Mouse (Mus musculus) liver, postnatal 0 days (tissue): ENCODE measurements around the gene Stx2. TPM values are rescaled to one million over a fixed set of nuclear protein-coding genes. Genes with fewer than 3 reads are reported as not detected.
"Not testable (repeated sequence)": the region's sequence is repeated elsewhere in the genome, so short reads cannot be mapped to it uniquely, and the experiment has no call there.

Source experiments
- ATAC-seq: fragments of 200-750 bp; cut with Nextera tagmentation; 2 replicates; pipeline ENCODE4 v1.8.0; 2017; ENCODE audit warnings: mild to moderate bottlenecking, moderate library complexity
- DNase-seq: peaks from one replicate; pipeline ENCODE4 v3.0.0-alpha.2; 2016
- H3K27ac ChIP-seq: fragments of 300-500 bp; sonication (generic); 2 replicates; pipeline ENCODE4 v1.5.1; 2014; ENCODE audit warnings: antibody characterized with exemption, moderate library complexity, mild to moderate bottlenecking, low read depth
- H3K27me3 ChIP-seq: fragments of 300-500 bp; sonication (generic); 2 replicates; pipeline ENCODE4 v1.6.1; 2014; ENCODE audit warnings: low read length, control low read depth, mixed read lengths; ENCODE audit not compliant: insufficient read depth
- H3K36me3 ChIP-seq: fragments of 300-500 bp; sonication (generic); replicated peaks from 2 replicates; pipeline ENCODE4 v1.6.1; 2014; ENCODE audit warnings: mild to moderate bottlenecking, control low read depth, low read length, moderate library complexity, mixed read lengths; ENCODE audit not compliant: insufficient read depth
- H3K4me1 ChIP-seq: fragments of 300-500 bp; sonication (generic); 2 replicates; pipeline ENCODE4 v1.6.1; 2014; ENCODE audit warnings: antibody characterized with exemption, mild to moderate bottlenecking, control low read depth; ENCODE audit not compliant: insufficient read depth
- H3K4me2 ChIP-seq: fragments of 300-500 bp; sonication (generic); 2 replicates; pipeline ENCODE4 v1.6.1; 2014; ENCODE audit warnings: low read depth, mild to moderate bottlenecking, low read length, moderate library complexity, mixed read lengths
- H3K4me3 ChIP-seq: fragments of 300-500 bp; sonication (generic); 2 replicates; pipeline ENCODE4 v1.5.1; 2014; ENCODE audit warnings: low read depth, low read length
- H3K9ac ChIP-seq: fragments of 300-500 bp; sonication (generic); replicated peaks from 2 replicates; pipeline ENCODE4 v1.6.1; 2014; ENCODE audit warnings: mild to moderate bottlenecking, moderate library complexity
- H3K9me3 ChIP-seq: fragments of 300-500 bp; sonication (generic); 2 replicates; pipeline ENCODE4 v1.6.1; 2016; ENCODE audit warnings: mild to moderate bottlenecking, control low read depth, low read length, mixed read lengths
- CTCF ChIP-seq: sonication (generic); IDR thresholded peaks from 2 replicates; pipeline ENCODE4 v1.5.1; 2016; ENCODE audit warnings: antibody characterized with exemption, low read depth
- EP300 ChIP-seq: IDR thresholded peaks from 2 replicates; pipeline ENCODE4 v1.6.1; 2016; ENCODE audit warnings: antibody characterized with exemption, low read depth, mild to moderate bottlenecking
- WGBS: fragments of 180-500 bp; shearing (Covaris S2); extraction: QIAGEN DNeasy Blood & Tissue Kit; methylation state at CpG from one replicate; pipeline ENCODE4 v1.1.7; 2014; ENCODE audit not compliant: insufficient replicate concordance; 5-methylcytosine and 5-hydroxymethylcytosine counted together
- polyA plus RNA-seq: library from polyadenylated mRNA; unstranded; fragments of >200 nt; fragmentation: Nextera tagmentation; extraction: Ambion mirVana; gene quantifications from 2 replicates; pipeline ENCODE4 v1.2.1, GENCODE M21; 2015

Gene Stx2
- polyA plus RNA-seq, 1 experiment from 2014 or later = 35.6 TPM

GRCm38 (mm10) chr5:128970878-128971277 is 37.5 kb downstream of the Stx2 start:
- H3K9ac ChIP-seq = no peak overlapping the region
- no peak overlapping the region for H3K27ac ChIP-seq
- no peak overlapping the region for H3K4me3 ChIP-seq
- H3K4me2 ChIP-seq = no peak overlapping the region
- H3K9me3 ChIP-seq = peaks cover 3% of the 10 kb centered on the region; the same call in 1 of the 2 replicates
- H3K27me3 ChIP-seq = no peaks in the 10 kb centered on the region
- no peaks in the 10 kb centered on the region for H3K4me1 ChIP-seq
- ATAC-seq (no peak), DNase-seq (no peak)
- H3K36me3 ChIP-seq = no peaks in the 10 kb centered on the region
- 59% methylated on average over 10 of the region's 10 CpGs for WGBS
- no peak for TF ChIP-seq CTCF
- TF ChIP-seq EP300 = no peak

- no peak overlapping the region for H3K27ac ChIP-seq
- TF ChIP-seq CTCF = no peak
- no peaks in the 10 kb centered on the region for H3K4me1 ChIP-seq
- H3K27me3 ChIP-seq = no peaks in the 10 kb centered on the region
- H3K4me3 ChIP-seq = no peak overlapping the region
- H3K4me2 ChIP-seq = no peak overlapping the region
- no peak for ATAC-seq
- no peak for DNase-seq
- peaks cover 12% of the 10 kb centered on the region for H3K9me3 ChIP-seq
- WGBS = 53% methylated on average over 4 of the region's 4 CpGs
- no peak overlapping the region for H3K9ac ChIP-seq
- no peaks in the 10 kb centered on the region for H3K36me3 ChIP-seq
These were observed 44.0 kb downstream of the Stx2 start for GRCm38 (mm10) chr5:128964353-128964752.

GRCm38 (mm10) chr5:128958916-128959315 is 49.5 kb downstream of the Stx2 start:
- Histone ChIP-seq H3K4me1 (no peaks in the 10 kb centered on the region), H3K9me3 (peaks cover 8% of the 10 kb centered on the region), H3K4me2 (no peak overlapping the region), H3K4me3 (no peak overlapping the region), H3K9ac (no peak overlapping the region), H3K27ac (no peak overlapping the region), H3K36me3 (no peaks in the 10 kb centered on the region), H3K27me3 (no peaks in the 10 kb centered on the region)
- 85% methylated on average over 3 of the region's 3 CpGs for WGBS
- no peak for ATAC-seq
- TF ChIP-seq CTCF (no peak), EP300 (no peak)
- no peak for DNase-seq

- 85% methylated on average over 5 of the region's 5 CpGs for WGBS
- H3K9me3 ChIP-seq, H3K4me1 ChIP-seq, H3K4me2 ChIP-seq, H3K4me3 ChIP-seq, H3K9ac ChIP-seq, H3K36me3 ChIP-seq, DNase-seq, H3K27ac ChIP-seq, ATAC-seq, H3K27me3 ChIP-seq: not testable (repeated sequence)
- TF ChIP-seq CTCF = peak; percentile 56
These were observed 54.0 kb downstream of the Stx2 start for GRCm38 (mm10) chr5:128954371-128954770.

- ATAC-seq (no peak), DNase-seq (no peak)
- WGBS = 14% methylated on average over 16 of the region's 17 CpGs
- no peaks in the 10 kb centered on the region for H3K4me1 ChIP-seq
- peaks cover 4% of the 10 kb centered on the region; the same call in 1 of the 2 replicates for H3K27me3 ChIP-seq
- no peaks in the 10 kb centered on the region for H3K9me3 ChIP-seq
- H3K27ac ChIP-seq = no peak within 1 kb of the TSS
- H3K9ac ChIP-seq = no peak within 1 kb of the TSS
- no peak within 1 kb of the TSS for H3K4me3 ChIP-seq
- H3K4me2 ChIP-seq = no peak within 1 kb of the TSS
- no peaks in the 10 kb centered on the region for H3K36me3 ChIP-seq
- no peak for TF ChIP-seq CTCF
- TF ChIP-seq EP300 = no peak
These were observed 54.9 kb downstream of the Stx2 start, which contains the start of gene Rimbp2 for GRCm38 (mm10) chr5:128953278-128954070. Gene Rimbp2, minus strand, starts transcription at chr5:128953486.

- Histone ChIP-seq H3K9ac (no peak overlapping the region), H3K27ac (no peak overlapping the region), H3K4me1 (no peaks in the 10 kb centered on the region), H3K9me3 (no peaks in the 10 kb centered on the region), H3K27me3 (peaks cover 4% of the 10 kb centered on the region; the same call in 1 of the 2 replicates), H3K36me3 (no peaks in the 10 kb centered on the region), H3K4me2 (no peak overlapping the region), H3K4me3 (no peak overlapping the region)
- no peak for ATAC-seq
- TF ChIP-seq EP300 (no peak), CTCF (no peak)
- 2% methylated on average over 34 of the region's 35 CpGs for WGBS
- DNase-seq = no peak
These were observed 55.8 kb downstream of the Stx2 start for GRCm38 (mm10) chr5:128952291-128953195.
